Mouse (Mus musculus) right cerebral cortex, postnatal 4 days (tissue): ENCODE data around the gene Gss.
"Not testable (repeated sequence)": the region's sequence is repeated elsewhere in the genome, so short reads cannot be mapped to it uniquely, and the experiment has no call there.

Source experiments
- DNase-seq: peaks from one replicate; pipeline ENCODE4 v3.0.0-alpha.2; 2022

Gene Gss

DNA sequence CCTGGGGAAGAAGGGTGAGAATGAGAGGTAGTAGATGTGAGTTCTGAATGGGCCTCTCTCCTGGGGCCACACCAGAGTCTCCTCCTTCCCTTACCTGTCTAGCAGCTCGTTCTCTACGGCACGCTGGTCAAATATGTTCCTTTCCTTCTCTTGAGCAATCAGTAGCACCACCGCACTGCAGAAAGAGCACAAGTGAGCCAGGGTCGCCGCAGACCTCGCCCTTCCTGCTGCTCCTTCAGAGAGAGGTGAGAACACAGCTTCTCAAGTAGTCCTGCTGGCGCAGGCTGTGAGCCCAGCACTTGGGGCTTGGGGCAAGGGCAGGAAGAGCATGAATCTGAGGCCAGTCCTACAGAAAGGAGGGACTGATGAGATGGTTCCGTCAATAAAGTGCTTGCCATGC lies 19.6 kb downstream of the Gss start:
- no peak for DNase-seq

DNA sequence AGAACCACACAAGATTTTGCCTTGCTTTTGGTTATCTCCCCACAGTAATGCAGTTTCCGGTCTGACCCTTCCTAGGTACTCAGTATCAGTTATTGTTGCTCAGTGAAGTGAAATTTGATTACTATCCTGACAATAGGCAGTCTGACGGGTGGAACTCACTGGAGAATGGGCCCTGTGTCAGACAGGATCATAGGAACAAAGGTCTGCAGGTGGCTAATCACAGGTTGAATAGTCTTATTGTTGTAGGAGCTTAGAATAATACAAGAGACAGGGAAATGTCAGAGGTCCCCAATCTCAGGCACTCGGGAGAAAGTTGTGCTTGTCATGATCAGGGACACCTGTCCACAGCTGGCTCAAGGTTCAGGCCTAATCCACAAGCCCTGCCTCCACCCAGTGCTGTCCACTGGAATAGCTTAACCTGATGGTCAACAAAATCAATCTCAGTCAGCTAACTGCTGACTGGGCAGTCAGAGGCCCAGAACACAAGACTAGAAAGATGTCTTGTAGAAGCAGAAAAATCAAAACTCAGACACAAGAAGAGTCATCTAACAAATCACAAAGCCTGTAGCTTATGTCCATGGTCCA lies 23.3 kb downstream of the Gss start:
- DNase-seq = no peak

DNA sequence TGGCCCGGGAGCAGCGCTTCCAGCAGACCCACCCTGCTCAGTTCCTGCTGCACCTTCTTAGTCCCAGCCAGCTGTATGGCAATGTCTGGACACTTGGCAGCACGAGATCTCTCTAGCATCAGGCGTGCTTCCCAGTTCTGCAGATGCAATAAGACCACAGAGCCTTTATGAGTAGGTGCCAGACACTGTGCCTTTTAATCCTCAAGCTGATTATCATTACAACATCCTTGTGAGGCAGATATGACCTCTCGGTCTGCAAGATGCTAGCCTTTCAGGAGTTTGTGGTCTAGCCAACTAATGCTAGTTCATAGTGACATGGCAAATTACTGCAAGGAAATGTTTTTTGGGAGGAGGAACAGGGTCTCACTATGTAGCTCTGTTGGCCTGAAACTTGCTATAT lies 24.9 kb downstream of the Gss start:
- no peak for DNase-seq

DNA sequence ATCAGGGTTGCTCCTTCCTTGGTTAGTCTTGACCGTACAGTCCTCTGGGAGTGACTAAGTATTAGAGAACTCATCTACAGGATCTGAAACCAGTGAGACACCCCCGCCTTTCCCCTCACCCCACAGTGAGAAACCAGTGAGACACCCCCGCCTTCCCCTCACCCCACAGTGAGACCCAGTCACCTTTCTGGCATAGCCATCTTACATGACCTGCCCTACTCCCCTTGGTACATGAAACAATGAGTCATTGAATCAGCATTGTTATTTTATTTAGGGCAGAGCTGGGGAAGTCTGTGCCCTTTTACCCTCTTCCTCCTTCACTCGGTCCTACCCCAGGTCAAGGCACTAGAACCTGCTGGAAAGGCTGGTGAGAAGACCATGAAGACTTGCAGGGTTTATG lies 29.7 kb downstream of the Gss start:
- DNase-seq = no peak

DNA sequence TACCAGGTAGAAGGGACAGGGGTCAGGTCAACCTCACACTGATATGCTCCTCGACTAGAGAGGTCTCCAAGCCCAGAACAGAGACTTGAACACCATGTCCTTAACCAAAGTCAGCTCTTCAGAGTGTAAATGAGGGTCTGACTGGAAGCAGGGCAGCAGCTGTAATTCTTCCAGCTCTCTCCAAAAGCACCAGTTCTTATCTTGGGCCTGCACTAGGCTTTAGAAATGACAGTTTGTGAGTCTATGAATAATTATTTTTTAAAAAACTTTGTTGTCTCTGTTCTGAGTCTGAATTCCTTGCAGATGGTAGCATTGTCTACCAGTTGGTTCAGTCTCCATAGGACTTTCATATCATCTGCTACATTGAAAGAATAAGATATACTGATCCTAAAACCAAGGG lies 30.4 kb downstream of the Gss start:
- DNase-seq = no peak

DNA sequence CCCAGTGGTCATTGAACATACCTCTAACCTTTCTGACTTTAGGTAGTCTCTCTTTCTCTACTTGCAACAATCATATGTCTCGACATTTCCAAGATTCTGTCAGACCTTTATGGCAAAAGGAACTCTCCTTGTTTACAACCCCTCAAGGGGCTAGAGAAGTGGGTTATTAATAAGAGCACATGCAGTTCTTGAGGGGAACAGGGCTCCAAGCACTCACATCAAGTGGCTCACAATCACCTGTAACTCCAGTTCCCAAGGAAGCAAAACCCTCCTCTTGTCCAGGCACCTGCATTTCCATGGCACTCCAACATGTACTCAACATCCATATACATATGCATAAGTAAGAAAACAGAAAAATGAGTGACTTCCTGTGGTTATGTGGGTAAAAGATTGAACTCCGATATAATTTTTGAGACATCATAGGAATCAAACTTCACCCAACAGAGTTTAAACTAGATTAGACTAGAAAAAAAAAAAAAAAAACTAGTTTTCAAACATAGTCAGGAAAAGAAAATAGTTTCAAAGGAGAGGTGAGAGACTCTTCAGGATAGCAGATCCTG lies 38.1 kb downstream of the Gss start:
- no peak for DNase-seq

DNA sequence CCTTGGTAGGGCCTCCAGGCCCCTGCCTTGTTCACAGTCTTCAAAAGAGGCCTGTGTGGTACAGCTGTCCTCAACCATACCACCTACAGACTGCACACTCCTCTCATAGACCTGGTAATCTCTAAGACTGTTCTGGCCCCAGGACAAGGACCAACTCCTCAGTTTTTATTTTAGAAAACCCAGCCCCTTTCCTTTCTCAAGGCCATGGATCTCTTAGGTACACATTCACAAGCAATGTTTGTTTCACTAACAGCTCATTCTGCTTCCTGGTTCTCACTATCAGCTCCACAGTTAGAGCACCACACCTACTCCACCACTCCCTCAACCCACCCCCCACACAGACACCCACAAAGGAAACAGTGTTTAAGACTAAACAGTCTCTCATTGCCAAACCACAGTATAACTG lies 39.7 kb downstream of the Gss start:
- no peak for DNase-seq

DNA sequence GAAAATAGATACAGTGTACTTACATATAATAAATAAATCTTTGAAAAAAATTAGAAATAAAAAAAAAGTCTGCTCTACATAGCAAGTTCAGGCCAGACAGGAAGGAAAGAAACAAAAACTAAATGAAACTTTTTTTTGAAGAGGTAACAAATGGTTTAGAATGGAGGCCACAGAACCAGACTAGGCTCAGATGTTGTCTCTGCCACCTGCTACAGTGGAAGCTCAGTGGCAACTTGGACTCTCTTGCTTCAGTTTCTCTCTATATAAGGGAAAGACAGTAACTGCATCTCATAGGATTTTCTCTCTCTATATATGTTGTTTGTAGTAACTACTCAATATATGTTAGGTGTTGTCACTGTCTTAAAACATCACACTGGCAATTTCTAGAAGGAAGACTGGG lies 40.3 kb downstream of the Gss start:
- no peak for DNase-seq

DNA sequence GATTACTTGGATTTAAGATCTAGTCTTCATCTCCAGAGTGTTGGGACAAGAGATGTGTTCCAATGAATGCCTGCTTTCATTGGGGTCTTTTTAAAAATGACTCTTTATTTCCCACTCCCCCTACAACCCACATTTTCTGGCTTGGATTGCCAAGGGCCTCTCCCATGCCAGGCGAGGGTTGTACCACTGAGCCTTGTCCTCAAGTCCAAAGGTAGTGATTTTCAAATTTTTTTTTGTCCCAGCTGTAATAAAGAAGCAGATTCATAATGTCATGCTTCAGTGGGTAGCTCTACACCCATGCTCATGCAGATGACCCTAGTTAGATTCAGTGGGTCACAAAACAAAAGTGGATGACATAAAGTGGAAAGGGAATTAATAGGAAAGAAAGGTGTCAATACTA lies 45.7 kb downstream of the Gss start:
- DNase-seq = no peak

DNA sequence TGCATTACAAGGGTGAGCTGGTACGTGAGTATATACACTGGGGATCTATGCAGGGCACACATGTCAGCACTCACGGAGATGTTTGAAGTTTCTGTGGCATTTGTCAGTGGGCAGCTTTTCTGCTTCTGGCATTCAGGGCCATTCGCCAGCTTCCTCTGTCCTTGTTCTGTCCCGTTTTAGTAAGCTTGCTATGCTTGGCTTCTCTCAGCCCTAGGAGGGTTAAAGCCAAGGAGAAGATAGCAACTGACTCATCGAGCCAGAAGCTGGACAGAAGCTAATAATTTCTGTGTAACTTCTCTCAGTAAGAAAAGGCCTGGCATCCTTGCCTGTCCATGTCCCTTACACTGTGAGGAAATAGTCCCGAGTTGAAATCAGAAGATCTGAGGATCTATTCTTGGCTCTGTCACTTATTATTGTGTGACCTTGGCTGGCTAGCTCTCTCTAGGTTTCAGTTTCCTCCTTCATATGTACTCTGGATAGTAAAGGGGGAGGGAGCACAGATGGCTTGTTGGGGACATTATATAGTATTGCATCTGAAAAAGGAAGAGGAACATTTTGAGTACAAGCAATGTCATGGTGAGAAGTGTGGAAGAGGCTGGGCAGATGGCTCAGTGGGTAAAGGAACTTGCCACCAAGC lies 51.7 kb downstream of the Gss start:
- DNase-seq = no peak

DNA sequence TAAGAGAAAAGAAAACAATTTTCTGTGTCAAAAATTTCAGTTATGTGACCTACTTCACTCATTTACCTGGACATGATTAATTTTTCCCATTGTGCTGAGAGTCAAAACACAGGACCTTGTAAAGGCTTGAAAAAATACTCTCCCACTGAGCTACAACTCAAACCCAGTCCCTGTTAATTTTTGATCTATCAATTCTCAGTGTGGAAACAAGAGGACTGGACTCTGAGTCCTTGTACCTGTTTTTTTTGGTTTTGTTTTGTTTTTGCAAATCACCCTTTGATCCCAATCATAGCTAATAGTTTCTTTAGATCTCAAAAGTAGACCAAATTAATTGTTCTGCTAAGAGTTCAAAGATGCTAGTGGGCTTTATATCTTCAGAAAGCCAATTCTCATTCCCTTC lies 52.9 kb downstream of the Gss start:
- DNase-seq = no peak

DNA sequence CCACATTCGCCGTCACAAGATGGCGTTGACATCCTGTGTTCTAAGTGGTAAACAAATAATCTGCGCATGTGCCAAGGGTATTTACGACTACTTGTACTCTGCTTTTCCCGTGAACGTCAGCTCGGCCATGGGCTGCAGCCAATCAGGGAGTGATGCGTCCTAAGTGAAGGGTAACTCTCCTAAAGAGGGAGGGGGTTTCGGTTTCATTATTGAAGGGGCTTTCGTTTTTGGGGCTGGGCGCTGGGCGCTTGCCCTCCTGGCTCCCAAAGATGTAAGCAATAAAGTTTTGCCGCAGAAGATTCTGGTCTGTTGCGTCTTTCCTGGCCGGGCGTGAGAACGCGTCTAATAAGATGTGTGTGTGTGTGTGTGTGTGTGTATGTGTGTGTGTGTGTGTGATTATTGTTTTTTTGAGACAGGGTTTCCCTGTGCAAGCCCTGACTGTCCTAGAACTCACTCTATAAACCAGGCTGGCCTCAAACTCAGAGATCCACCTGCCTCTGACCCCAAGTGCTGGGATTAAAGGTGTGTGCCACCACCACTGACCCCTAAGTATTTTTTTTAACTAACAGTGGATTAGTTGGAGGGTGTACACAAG lies 54.0 kb downstream of the Gss start:
- DNase-seq = not testable (repeated sequence)

DNA sequence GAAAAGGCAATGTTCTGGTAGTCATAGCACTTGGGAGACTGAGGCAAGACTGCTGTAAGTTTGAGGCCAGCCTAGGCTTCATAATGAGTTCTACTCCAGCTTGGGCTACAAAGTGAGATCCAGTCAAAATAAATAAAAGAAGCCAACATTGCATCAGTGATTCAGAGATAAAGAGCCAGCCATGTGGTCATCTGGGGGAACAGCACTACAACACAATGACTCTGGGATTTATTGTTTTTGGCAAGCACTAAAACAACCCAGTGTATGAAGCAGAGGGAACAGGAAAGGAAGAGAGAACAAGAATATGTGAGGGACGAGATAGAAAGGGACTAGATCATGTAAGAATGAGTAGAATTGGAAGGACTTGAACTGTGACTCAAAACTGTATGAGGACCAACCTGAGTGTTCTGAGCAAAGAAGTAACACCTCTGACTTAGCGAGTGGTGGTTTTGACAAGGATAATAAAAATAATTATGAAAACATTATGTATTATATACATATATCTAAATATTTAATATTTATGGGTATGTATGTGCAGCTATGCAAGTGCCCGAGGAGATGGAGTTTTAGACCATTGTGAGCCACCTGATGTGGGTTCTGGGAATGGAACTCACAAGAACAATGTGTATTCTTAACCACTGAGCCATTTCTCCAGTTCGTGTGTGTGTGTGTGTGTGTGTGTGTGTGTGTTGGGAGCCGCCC lies 54.7 kb downstream of the Gss start:
- DNase-seq = no peak

DNA sequence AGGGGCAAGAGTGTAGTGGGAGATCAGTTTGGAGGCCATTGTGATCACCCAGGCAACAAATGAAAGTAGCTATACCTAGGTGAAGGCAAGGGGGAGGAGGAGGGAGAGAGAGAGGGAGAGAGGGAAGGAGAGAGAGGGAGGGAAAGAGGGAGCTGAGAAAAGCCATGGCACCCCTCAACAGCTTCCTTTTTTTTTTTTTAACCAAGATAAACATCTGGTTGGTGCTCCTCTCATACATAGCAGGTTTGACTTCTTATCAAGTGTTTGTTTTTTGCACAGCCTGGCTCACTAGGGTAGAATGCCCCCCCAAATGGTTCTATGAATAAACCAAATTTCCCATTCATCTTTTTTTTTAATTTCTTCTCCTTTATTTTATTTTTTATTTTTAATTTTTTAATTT lies 56.3 kb downstream of the Gss start:
- DNase-seq = no peak

DNA sequence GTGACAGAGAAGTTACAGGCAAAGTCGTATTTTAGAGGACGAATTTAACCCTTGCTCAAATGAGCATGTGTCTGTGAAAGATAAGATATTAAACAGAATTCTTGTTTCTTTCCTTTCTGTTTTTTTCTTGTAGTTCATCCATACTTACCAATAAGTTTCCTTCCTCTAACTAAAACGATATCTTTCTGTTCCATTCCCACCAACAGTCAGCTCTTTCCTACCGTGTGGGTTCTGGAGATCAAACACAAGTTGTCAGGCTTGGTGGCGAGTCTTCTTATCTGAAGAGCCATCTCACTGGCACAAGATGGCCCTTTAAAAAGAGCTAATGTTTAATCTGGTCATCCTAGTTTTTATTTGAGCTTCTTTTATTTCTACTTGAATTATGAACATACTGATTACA lies 65.2 kb downstream of the Gss start:
- DNase-seq = no peak

DNA sequence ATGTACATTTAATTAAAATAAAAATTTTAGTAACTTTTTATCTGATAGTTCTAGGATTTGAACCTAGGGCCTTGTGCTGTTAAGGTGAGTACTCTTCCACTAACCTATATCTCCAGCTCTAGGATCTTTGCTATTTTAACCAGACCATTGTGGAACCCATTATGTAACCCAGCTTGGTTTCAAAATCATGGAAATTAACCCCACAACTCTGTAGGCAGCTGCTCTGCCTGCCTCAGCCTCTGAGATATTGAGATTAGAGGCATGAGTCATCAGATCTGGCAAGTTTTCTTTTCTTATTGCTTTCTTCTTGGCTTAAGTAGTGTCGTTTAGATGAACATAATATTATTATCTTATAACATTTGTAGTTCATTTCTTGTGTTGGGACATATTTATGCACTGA lies 68.2 kb downstream of the Gss start:
- no peak for DNase-seq

DNA sequence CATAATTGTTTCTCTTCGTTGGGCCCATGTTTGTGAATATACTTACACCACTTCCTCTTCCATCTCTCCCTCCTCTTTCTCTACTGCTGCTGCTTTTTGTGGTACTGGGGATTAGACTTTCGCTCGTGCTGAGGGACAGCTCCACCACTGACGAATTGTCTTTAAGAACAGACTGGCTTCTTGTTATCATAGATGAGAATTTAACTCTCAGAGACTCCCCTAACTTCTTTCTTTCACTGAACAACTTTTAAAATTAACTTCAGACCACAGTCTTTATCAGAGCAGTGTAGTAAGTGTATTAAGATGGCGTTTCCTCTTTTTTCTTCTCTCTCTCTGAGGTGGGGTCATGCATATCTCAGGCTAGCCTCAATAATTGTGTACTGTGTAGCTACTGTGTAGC lies 68.9 kb downstream of the Gss start:
- DNase-seq = no peak

DNA sequence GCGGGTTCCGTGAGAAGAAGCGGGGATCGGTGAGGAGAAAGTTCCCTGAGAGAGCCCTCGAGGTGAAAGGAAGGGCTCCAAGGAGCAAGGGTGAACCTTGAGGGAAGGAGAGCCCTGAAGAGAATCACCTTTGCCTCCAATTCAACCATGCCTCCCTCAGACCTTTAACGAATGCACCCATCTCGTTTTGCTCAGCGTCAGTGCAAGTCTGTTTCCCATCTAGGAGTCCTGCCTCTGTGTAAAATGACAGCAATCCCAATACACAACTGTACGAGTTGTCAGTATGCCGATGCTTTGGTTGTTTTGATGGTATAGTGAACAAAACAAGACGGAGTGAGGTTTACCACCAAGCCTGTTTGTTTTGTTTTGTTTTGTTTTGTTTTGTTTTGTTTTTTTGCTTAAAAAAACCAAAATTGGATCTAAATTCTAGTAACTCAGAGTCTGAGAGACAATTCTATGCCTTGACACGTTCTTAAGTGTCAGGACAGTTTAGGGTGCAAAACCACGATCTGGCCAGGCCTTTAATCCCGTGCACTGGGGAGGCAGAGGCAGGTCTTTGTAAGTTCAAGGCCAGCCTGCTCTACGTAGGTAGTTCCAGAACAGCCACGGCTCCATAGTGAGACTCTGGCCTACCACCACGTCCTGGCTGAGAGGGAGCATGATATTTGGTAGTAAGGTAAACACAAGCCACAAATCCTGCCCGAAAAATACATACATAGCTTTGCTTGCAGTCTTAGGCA lies 73.9 kb downstream of the Gss start:
- no peak for DNase-seq

DNA sequence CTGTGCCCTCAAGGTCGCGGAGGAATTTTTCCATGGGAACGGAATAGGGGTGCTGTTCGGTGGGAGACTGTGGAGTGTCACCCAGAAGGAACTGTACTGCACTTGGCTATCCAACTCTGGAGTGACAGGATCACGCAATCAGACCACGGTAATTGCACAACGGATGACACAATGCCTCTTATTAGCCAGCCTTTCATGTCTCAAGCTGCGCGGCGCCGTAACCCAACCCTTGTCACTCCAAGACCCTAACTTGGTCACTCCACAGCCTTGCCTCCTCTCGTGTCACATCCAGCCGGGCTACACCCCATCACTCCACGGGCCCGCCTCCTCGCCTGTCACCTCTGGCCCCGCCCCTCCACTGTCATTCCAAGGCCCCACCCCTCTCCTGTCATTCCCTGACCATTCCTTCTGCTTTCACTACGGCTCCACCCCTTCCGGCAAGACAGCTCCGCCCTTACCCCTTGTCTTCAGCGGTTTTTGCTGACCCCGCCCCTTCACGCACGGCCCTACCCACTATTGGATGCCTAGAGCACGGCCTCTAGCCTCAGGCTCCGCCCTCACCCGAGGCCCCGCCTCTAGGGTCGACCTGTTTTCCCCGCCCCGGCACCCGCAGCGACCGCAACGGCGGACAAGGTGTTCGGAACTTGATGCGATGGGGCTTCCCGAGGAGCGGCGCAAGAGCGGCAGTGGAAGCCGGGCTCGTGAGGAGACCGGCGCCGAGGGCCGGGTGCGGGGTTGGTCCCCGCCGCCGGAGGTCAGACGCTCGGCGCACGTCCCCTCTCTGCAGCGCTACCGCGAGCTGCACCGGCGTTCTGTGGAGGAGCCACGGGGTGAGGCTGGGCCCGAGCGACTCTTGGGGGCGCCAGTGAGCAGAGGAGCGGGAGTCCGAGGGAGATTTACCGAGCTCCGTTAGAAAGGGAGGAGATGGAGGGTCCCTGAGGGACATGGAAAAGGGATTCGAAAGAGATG lies 74.9 kb downstream of the Gss start, which contains the start of the genes Acss2 and Ggt7:
TSS of gene Acss2 (plus strand) at position 494 of the 969 bp plus-strand sequence.
TSS of gene Ggt7 (minus strand) at position 783 of the 969 bp plus-strand sequence.
- peak; percentile 92 for DNase-seq

DNA sequence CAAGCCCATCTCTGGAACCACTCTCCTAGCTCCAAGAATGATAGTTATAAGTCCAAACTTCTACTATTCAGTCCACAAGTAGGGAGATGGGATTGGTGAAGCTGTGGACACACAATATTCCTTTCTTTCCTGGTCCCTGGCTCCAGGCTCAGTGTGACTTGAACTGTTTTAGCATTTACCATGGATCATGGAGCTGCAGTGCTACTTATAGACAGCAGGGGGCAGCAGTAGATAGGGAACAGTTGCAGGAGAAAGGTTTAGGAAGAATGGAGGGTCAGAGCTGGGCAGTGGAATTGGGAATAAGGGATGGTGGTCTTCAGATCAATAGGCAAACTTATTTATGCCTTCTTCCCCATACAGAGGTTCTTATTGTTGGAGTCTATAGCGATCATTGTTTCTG lies 76.7 kb downstream of the Gss start:
- DNase-seq = peak; percentile 65

DNA sequence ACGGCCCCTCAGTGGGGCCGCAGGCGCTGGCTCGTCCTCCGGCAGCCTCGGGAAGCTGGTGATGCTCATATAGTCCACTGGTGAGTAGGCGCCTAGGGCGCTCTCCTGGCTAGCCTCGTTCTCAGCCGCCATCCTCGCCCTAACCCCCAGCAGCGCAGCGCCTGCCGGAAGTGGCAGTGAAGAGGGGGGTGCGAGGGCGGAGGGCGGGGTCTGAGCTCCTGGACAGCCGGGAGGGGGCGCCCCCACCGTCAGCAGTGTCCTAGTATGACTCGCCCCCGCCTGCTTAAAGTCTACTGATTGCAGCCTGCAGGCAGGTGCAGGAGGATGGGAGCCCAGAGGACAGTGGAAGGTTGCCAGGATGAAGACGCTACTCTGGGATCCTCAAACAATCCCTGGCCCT lies 77.9 kb downstream of the Gss start:
- DNase-seq = peak; percentile 86

DNA sequence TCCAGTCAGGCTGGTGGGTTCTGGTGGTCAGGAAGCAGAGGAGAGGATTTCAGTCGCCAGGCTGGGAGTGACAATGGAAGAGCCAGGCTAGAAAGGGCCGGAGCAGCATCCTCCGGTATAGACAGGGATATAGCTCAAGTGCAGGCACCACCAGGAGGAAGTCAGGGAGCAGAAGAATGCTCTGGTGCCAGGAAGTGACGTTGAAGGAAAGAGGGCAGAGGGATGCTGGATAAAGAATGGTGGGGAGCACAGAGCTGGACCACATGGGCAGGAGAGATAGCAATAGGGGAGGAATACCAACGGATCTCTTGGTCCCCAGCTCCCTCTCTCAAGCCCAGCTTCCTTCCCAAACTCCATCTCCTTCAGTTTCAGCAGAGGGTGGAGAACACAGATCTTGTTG lies 79.1 kb downstream of the Gss start:
- no peak for DNase-seq
